Mouse (Mus musculus) ES-E14 (cell line): Measurements from ENCODE around the gene Prss33. TPM values are rescaled to one million over a fixed set of nuclear protein-coding genes. Genes with fewer than 3 reads are reported as not detected.

ENCODE experiments used
- DNase-seq: peaks from one replicate; pipeline ENCODE4 v3.0.0-alpha.2; 2013; ENCODE audit warnings: low read depth, low spot score
- H3K27ac ChIP-seq: 2 replicates; pipeline ENCODE4 v1.5.1; 2012; ENCODE audit warnings: low read depth, mild to moderate bottlenecking, low read length, moderate library complexity, mixed read lengths; ENCODE audit not compliant: poor library complexity, insufficient read depth, severe bottlenecking
- H3K36me3 ChIP-seq: 2 replicates; pipeline ENCODE4 v1.6.1; 2012; ENCODE audit warnings: mild to moderate bottlenecking, low read length, moderate library complexity, mixed read lengths; ENCODE audit not compliant: control insufficient read depth, poor library complexity, insufficient read depth, severe bottlenecking
- H3K4me1 ChIP-seq, 2 experiments: fragments of 150-350 bp in 1 of 2; sonication (generic) in 1 of 2; 2 replicates each; pipeline ENCODE4 v1.6.1; 2012; ENCODE audit warnings: low read length in 2 of 2, mild to moderate bottlenecking in 1 of 2, mixed read lengths in 1 of 2; ENCODE audit not compliant: control insufficient read depth in 2 of 2, insufficient read depth in 2 of 2, poor library complexity in 1 of 2
- H3K4me3 ChIP-seq, 2 experiments: fragments of 150-350 bp in 1 of 2; sonication (generic) in 1 of 2; 2 replicates each; pipeline ENCODE4 v1.5.1; 2012; ENCODE audit warnings: low read length in 2 of 2, low read depth in 1 of 2, mild to moderate bottlenecking in 1 of 2, mixed read lengths in 1 of 2; ENCODE audit not compliant: insufficient read depth in 1 of 2, poor library complexity in 1 of 2, severe bottlenecking in 1 of 2
- H3K9ac ChIP-seq: 2 replicates; pipeline ENCODE4 v1.6.1; 2012; ENCODE audit warnings: low read depth, mild to moderate bottlenecking, low read length, mixed read lengths; ENCODE audit not compliant: poor library complexity, insufficient read depth, severe bottlenecking
- H3K9me3 ChIP-seq: fragments of 150-350 bp; sonication (generic); 2 replicates; pipeline ENCODE4 v1.6.1; 2012; ENCODE audit warnings: low read depth, mild to moderate bottlenecking, low read length; ENCODE audit not compliant: control insufficient read depth, insufficient read depth
- CHD2 ChIP-seq: IDR thresholded peaks from 2 replicates; pipeline ENCODE4 v1.6.1; 2014; ENCODE audit warnings: mild to moderate bottlenecking, low read depth, low read length, inconsistent platforms
- HCFC1 ChIP-seq: IDR thresholded peaks from 2 replicates; pipeline ENCODE4 v1.6.1; 2012; ENCODE audit warnings: low read length, inconsistent platforms, borderline replicate concordance; ENCODE audit not compliant: insufficient read depth
- MAFK ChIP-seq: IDR thresholded peaks from 2 replicates; pipeline ENCODE4 v1.6.1; 2014; ENCODE audit warnings: mild to moderate bottlenecking, low read depth, low read length, inconsistent platforms; ENCODE audit not compliant: insufficient read depth
- ZC3H11A ChIP-seq: IDR thresholded peaks from 2 replicates; pipeline ENCODE4 v1.6.1; 2012; ENCODE audit warnings: low read depth, mild to moderate bottlenecking, inconsistent platforms, low read length, borderline replicate concordance
- ZNF384 ChIP-seq: IDR thresholded peaks from 2 replicates; pipeline ENCODE4 v1.6.1; 2012; ENCODE audit warnings: low read depth, low read length, inconsistent platforms
- in situ Hi-C, 2 experiments: fragments of 600-800 bp; cut with MboI; formaldehyde crosslinking; loops; one replicate each; pipeline ENCODE4 v1.15.1; 2025; ENCODE audit warnings: low sequenced_read_pairs in 2 of 2, inconsistent platforms in 1 of 2; ENCODE audit not compliant: unreplicated experiment in 2 of 2
- total RNA-seq: library from RNA; depleted of rRNA; stranded (reverse); fragments of 300-350 nt; gene quantifications from 2 replicates; pipeline ENCODE4 v1.2.3, GENCODE M21; 2012

Gene Prss33
- total RNA-seq, 1 experiment, result 0.45 TPM

GRCm38 (mm10) chr17:23850853-23851749, 15.2 kb upstream of the Prss33 start:
- no peak overlapping the region for H3K4me3 ChIP-seq
- H3K36me3 ChIP-seq, result no peaks in the 10 kb centered on the region
- no peaks in the 10 kb centered on the region for H3K9me3 ChIP-seq
- no peak overlapping the region for H3K9ac ChIP-seq
- DNase-seq, result no peak
- in situ Hi-C loops, result no loop called here
- TF ChIP-seq ZC3H11A (no peak), CHD2 (no peak), MAFK (no peak), ZNF384 (no peak), HCFC1 (no peak)
- H3K4me1 ChIP-seq, result no peaks in the 10 kb centered on the region
- H3K27ac ChIP-seq, result no peak overlapping the region

DNA sequence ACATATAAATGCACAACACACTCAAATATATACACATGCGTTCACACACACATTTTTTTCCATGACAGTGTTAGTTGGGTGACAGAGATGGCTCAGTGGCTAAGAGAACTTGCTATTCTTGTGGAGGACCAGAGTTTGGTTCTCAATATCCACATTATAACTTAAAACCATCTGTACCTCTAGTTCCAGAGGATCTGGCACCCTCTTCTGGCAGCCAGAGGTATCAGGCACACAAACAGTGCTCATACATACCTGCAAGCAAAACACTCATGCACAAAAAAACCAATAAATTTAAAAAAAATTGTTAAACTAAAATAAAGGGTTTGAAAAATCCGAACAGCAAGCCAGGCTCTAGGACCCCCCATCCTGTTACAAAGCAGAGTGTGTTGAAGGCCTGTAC, 14.2 kb upstream of the Prss33 start:
- no peaks in the 10 kb centered on the region for H3K9me3 ChIP-seq
- in situ Hi-C loops, result no loop called here

GRCm38 (mm10) chr17:23843812-23844273, 8.0 kb upstream of the Prss33 start, which contains the start of the genes Prss32 and Prss41:
Prss32 (plus strand) TSS chr17:23843855.
Prss41 (minus strand) TSS chr17:23844172.
- DNase-seq, result no peak
- Histone ChIP-seq H3K4me3 (peak within 1 kb of the TSS; percentile 61 to 74), H3K36me3 (no peaks in the 10 kb centered on the region), H3K4me1 (no peaks in the 10 kb centered on the region; a peak in 1 of 4 replicates), H3K27ac (0 out of 2 replicates have a peak within 1 kb of the TSS, but pooled peaks have one; percentile 6), H3K9me3 (no peaks in the 10 kb centered on the region), H3K9ac (peak within 1 kb of the TSS; percentile 78)
- TF ChIP-seq MAFK (no peak), ZC3H11A (peak; percentile 13; the same call in 1 of the 2 replicates)
- in situ Hi-C loops, result no loop called here

More for the DNA sequence above, 14.2 kb upstream of the Prss33 start:
- Histone ChIP-seq H3K36me3 (no peaks in the 10 kb centered on the region), H3K4me1 (no peaks in the 10 kb centered on the region), H3K4me3 (no peak overlapping the region), H3K9ac (no peak overlapping the region), H3K27ac (no peak overlapping the region)
- no peak for DNase-seq
- no peak for TF ChIP-seq ZC3H11A
- no peak for TF ChIP-seq ZNF384
- no peak for TF ChIP-seq CHD2
- no peak for TF ChIP-seq MAFK
- TF ChIP-seq HCFC1, result no peak

DNA sequence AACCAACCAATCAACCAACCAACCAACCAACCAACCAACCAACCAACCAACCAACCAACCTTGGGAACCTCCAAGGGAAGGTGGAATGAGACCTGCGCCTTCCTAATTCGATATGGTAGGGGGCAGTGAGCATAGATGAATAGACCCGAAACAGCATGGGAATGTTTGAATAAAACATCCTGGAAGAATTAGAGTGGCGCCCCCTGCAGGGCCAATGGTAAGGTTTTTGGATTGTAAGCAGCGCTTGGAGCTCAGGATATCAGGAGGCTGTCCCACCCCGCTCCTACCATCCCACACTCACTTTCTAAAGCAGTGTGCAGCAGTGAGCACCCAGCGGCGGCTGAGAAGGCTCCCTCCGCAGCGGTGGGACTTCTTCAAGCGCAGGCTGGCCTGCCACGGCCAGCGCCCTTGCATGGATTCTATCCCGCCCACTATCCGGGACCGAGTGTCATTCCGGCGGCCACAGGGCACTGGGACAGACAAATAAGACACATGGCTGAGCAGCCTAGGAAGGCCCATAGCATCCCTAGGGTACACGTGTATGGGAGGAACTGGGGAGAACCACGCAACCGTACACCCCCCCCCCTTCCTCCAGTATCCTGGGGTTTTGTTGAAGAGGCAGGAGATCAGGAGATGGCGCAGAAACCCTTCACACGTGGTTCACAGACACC, 7.4 kb upstream of the Prss33 start:
- no peaks in the 10 kb centered on the region for H3K36me3 ChIP-seq
- 0 out of 2 replicates have a peak overlapping the region, but pooled peaks have one; percentile 6 for H3K27ac ChIP-seq
- no peaks in the 10 kb centered on the region for H3K9me3 ChIP-seq
- in situ Hi-C loops, result no loop called here
- peak overlapping the region; percentile 78 for H3K9ac ChIP-seq
- DNase-seq, result peak; percentile 78
- H3K4me3 ChIP-seq, result peak overlapping the region; percentile 61 to 74
- H3K4me1 ChIP-seq, result no peaks in the 10 kb centered on the region; a peak in 1 of 4 replicates
- TF ChIP-seq HCFC1 (no peak), CHD2 (no peak), MAFK (no peak), ZC3H11A (no peak), ZNF384 (no peak)
